Mouse (Mus musculus) limb, embryonic 10.5 days (tissue): ENCODE results near the gene Mfsd5. TPM values are rescaled to one million over a fixed set of nuclear protein-coding genes. Genes with fewer than 3 reads are reported as not detected.

ENCODE experiments used
- DNase-seq: peaks from one replicate; pipeline ENCODE4 v3.0.0-alpha.2; 2017; ENCODE audit warnings: low spot score
- H3K27ac ChIP-seq: fragments of 300-500 bp; sonication (generic); 2 replicates; pipeline ENCODE4 v1.5.1; 2016; ENCODE audit warnings: mild to moderate bottlenecking
- H3K27me3 ChIP-seq: fragments of 300-500 bp; sonication (generic); 2 replicates; pipeline ENCODE4 v1.6.1; 2016; ENCODE audit warnings: low read depth, mild to moderate bottlenecking; ENCODE audit not compliant: poor library complexity, severe bottlenecking
- H3K36me3 ChIP-seq: fragments of 300-500 bp; sonication (generic); 2 replicates; pipeline ENCODE4 v1.6.1; 2016; ENCODE audit warnings: mild to moderate bottlenecking, moderate library complexity
- H3K4me1 ChIP-seq: fragments of 300-500 bp; sonication (generic); 2 replicates; pipeline ENCODE4 v1.6.1; 2016
- H3K4me3 ChIP-seq: fragments of 300-500 bp; sonication (generic); 2 replicates; pipeline ENCODE4 v1.5.1; 2016; ENCODE audit warnings: mild to moderate bottlenecking, moderate library complexity
- H3K9me3 ChIP-seq: fragments of 300-500 bp; sonication (generic); replicated peaks from 2 replicates; pipeline ENCODE4 v1.6.1; 2016; ENCODE audit warnings: mild to moderate bottlenecking
- WGBS: fragments of 180-500 bp; shearing (Covaris S2); methylation state at CpG from one replicate; pipeline ENCODE4 v1.1.7; 2016; 5-methylcytosine and 5-hydroxymethylcytosine counted together
- polyA plus RNA-seq: library from polyadenylated mRNA; unstranded; fragments of >200 nt; fragmentation: Nextera tagmentation; extraction: Ambion mirVana; gene quantifications from 2 replicates; pipeline ENCODE4 v1.2.1, GENCODE M21; 2016

The Mfsd5 gene
- polyA plus RNA-seq, 1 experiment from 2014 or later = 69.5 TPM

- H3K4me3 ChIP-seq = peak overlapping the region; percentile 88
- H3K9me3 ChIP-seq = no peaks in the 10 kb centered on the region
- 48% methylated on average over 14 of the region's 14 CpGs for WGBS
- peaks cover 88% of the 10 kb centered on the region for H3K4me1 ChIP-seq
- DNase-seq = no peak
- H3K36me3 ChIP-seq = peaks cover 48% of the 10 kb centered on the region
- H3K27me3 ChIP-seq = no peaks in the 10 kb centered on the region; the same call in 1 of the 2 replicates
- H3K27ac ChIP-seq = peak overlapping the region; percentile 98
Measured at GRCm38 (mm10) chr15:102255547-102256255, 23.6 kb upstream of the Mfsd5 start.

- no peak for DNase-seq
- peak overlapping the region; percentile 88 for H3K4me3 ChIP-seq
- no peaks in the 10 kb centered on the region for H3K9me3 ChIP-seq
- no peaks in the 10 kb centered on the region; the same call in 1 of the 2 replicates for H3K27me3 ChIP-seq
- H3K36me3 ChIP-seq = peaks cover 39% of the 10 kb centered on the region
- WGBS = 6% methylated on average over 22 of the region's 22 CpGs
- peak overlapping the region; percentile 98 for H3K27ac ChIP-seq
- peaks cover 82% of the 10 kb centered on the region for H3K4me1 ChIP-seq
Measured at GRCm38 (mm10) chr15:102256431-102257201, 22.6 kb upstream of the Mfsd5 start.

GRCm38 (mm10) chr15:102257202-102258075, 21.8 kb upstream of the Mfsd5 start, which contains the start of gene Rarg:
Gene Rarg, minus strand, starts transcription at chr15:102257517.
- H3K27me3 ChIP-seq = no peaks in the 10 kb centered on the region; the same call in 1 of the 2 replicates
- H3K36me3 ChIP-seq = peaks cover 31% of the 10 kb centered on the region
- H3K4me3 ChIP-seq = peak within 1 kb of the TSS; percentile 88
- under 1% methylated on average over 37 of the region's 46 CpGs for WGBS
- no peaks in the 10 kb centered on the region for H3K9me3 ChIP-seq
- peak; percentile 78 for DNase-seq
- H3K27ac ChIP-seq = peak within 1 kb of the TSS; percentile 98
- H3K4me1 ChIP-seq = peaks cover 82% of the 10 kb centered on the region

DNA sequence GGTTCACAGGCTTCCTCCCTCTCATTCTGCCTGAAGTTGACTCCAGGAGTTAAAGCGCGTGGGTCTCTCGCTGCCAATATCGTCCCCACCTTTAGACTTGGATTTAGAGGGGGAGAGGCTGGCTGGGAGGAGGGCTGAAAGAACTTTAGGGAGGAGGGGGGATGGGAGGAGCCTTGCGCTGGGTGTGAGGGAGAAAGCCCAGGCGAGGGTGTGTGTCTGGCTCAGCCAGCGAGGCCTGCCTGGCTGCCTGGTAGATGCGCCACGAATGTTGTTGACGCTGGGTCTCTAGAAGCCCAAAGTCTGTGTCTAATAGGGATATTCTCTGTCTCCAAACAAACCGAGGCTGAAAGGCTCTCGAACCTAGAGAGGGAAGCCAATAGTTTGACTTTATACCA, 21.2 kb upstream of the Mfsd5 start:
- DNase-seq = peak; percentile 81
- Histone ChIP-seq H3K4me3 (peak overlapping the region; percentile 88), H3K27me3 (peaks cover under 1% of the 10 kb centered on the region; the same call in 1 of the 2 replicates), H3K27ac (peak overlapping the region; percentile 98), H3K4me1 (peaks cover 81% of the 10 kb centered on the region), H3K36me3 (peaks cover 25% of the 10 kb centered on the region), H3K9me3 (no peaks in the 10 kb centered on the region)
- 2% methylated on average over 12 of the region's 12 CpGs for WGBS

DNA sequence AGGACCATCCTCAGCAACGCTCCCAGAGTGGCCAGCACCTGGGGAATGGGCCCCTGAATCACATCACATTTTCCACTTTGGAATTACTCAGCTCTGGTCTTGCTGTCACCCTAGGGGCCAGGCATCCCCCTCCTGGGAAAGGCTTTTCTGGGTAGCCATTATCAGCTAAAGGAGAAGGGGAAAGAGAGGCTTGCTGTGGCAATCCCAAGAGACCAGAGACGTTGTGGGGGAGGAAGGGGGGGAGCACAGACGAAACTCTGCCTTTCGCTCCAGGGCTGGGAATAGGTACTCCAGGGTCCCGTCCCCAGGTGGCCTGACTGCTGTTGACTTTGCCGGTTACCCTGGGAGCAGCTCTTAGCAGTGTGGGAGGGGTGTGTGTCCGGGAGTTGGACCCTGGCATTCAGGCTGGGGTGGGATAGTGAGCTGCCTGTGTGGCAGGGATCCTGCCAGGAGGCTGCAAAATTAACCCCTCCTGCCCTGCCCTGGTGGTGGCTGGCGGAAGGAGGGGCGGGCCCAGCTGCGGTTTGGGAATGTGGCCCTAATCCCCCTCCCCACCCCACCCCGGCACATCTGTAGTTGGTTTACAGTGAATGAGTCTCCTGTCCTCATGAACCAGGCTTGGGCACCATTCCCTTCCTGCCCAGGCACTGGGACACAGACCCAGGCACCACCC, 20.5 kb upstream of the Mfsd5 start:
- H3K9me3 ChIP-seq = no peaks in the 10 kb centered on the region
- H3K36me3 ChIP-seq = peaks cover 18% of the 10 kb centered on the region
- peaks cover 79% of the 10 kb centered on the region for H3K4me1 ChIP-seq
- peaks cover 5% of the 10 kb centered on the region for H3K27me3 ChIP-seq
- peak overlapping the region; percentile 98 for H3K27ac ChIP-seq
- peak; percentile 82 for DNase-seq
- 5% methylated on average over 11 of the region's 11 CpGs for WGBS
- peak overlapping the region; percentile 88 for H3K4me3 ChIP-seq

DNA sequence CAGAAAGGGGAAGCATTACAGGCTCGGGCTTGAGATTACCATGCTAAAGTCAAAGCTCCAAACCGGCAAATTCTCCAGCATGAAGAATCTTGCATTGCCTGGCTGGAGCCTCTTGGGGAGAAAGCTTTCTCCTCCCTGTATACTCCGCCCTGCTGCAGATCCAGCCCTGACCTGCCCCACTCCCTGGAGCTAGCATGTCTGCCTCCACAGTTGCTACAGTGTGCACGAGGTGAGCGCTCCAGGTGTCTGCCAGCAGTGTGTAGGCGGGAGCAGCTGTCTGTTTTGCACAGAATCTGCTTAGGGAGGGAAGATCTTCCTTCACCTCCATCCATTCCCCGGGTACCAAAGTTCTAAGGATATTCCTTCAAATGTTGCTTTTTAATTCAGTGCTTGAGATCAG, 16.7 kb upstream of the Mfsd5 start:
- peak overlapping the region; percentile 63 for H3K27ac ChIP-seq
- 47% methylated on average over 7 of the region's 7 CpGs for WGBS
- H3K9me3 ChIP-seq = no peaks in the 10 kb centered on the region
- no peak overlapping the region for H3K4me3 ChIP-seq
- H3K36me3 ChIP-seq = no peaks in the 10 kb centered on the region
- DNase-seq = no peak
- peaks cover 5% of the 10 kb centered on the region for H3K27me3 ChIP-seq
- peaks cover 53% of the 10 kb centered on the region for H3K4me1 ChIP-seq

- DNase-seq = no peak
- no peak overlapping the region for H3K4me3 ChIP-seq
- WGBS = 78% methylated on average over 2 of the region's 2 CpGs
- H3K27me3 ChIP-seq = peaks cover 5% of the 10 kb centered on the region
- peaks cover 48% of the 10 kb centered on the region for H3K4me1 ChIP-seq
- peak overlapping the region; percentile 63 for H3K27ac ChIP-seq
- H3K9me3 ChIP-seq = no peaks in the 10 kb centered on the region
- H3K36me3 ChIP-seq = no peaks in the 10 kb centered on the region
Measured at GRCm38 (mm10) chr15:102263037-102263436, 16.2 kb upstream of the Mfsd5 start.

DNA sequence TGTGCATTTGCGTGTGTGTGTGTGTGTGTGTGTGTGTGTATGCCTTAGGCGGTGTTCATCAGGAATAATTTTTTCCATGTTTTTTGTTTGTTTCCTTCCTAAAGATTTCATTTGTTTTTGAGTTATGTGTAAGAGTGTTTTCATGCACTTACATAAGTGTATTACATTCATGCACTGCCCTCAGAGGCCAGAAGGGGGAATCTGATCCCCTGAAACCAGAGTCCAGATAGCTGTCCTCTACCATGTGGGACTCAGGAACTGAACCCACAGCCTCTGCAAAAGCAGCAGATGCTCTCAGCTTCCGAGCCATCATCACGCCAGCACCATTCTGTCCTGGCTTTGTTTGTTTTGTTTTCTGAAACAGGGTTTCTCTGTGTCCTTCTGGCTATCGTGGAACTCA, 13.7 kb upstream of the Mfsd5 start:
- Histone ChIP-seq H3K27ac (no peak overlapping the region), H3K9me3 (no peaks in the 10 kb centered on the region), H3K4me1 (peaks cover 34% of the 10 kb centered on the region), H3K36me3 (no peaks in the 10 kb centered on the region), H3K4me3 (no peak overlapping the region), H3K27me3 (peaks cover 5% of the 10 kb centered on the region; the same call in 1 of the 2 replicates)
- 89% methylated on average over 5 of the region's 5 CpGs for WGBS
- no peak for DNase-seq

DNA sequence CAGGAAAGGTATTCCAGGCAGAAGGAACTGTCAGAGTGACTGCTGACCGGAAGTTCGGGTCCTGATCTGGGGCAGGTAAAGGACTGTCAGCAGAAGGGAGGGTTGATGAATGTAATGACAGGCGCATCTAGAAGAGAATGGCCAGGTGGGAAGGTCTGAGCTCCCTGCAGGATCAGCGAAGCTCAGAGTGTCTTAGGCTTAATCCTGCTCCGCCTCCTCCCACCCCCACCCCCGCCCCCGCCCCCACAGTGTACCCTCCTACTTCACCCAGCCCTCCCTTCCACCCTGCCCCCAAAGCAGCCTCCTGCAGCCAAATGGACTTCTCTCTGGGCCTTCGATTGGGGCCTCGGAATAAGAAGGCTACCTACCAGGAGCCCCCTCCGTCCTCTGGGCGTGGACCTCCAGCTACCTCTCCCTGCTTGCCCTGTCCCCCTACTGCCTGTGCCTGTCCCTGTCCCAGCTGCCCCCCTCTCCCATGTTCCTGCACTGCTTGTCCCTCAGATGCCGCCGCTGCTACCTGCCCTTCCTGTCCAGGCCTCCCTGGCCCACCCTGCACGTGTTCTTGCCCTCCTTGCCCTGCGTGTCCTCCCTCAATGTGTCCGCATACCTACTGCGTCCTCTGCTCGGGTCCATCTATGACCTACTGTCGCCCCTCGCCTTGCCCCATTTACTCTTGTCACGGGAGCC, 8.8 kb upstream of the Mfsd5 start, which contains the start of gene Gm9918:
Gene Gm9918 (plus strand): TSS at position 290 of the 687 bp plus-strand sequence.
- WGBS = 7% methylated on average over 19 of the region's 21 CpGs
- peak within 1 kb of the TSS; percentile 48 for H3K4me3 ChIP-seq
- H3K27ac ChIP-seq = peak within 1 kb of the TSS; percentile 83
- 0 out of 2 replicates have a peak, but pooled peaks cover 8% of the 10 kb centered on the region for H3K27me3 ChIP-seq
- H3K9me3 ChIP-seq = no peaks in the 10 kb centered on the region
- peak; percentile 58 for DNase-seq
- H3K36me3 ChIP-seq = no peaks in the 10 kb centered on the region
- H3K4me1 ChIP-seq = peaks cover 28% of the 10 kb centered on the region

- Histone ChIP-seq H3K36me3 (no peaks in the 10 kb centered on the region), H3K4me1 (peaks cover 28% of the 10 kb centered on the region), H3K27ac (peak overlapping the region; percentile 83), H3K4me3 (peak overlapping the region; percentile 48), H3K27me3 (0 out of 2 replicates have a peak, but pooled peaks cover 8% of the 10 kb centered on the region), H3K9me3 (no peaks in the 10 kb centered on the region)
- DNase-seq = no peak
- WGBS = 31% methylated on average over 3 of the region's 3 CpGs
Measured at GRCm38 (mm10) chr15:102271441-102271840, 7.8 kb upstream of the Mfsd5 start.

- H3K27ac ChIP-seq = no peak overlapping the region
- DNase-seq = no peak
- no peaks in the 10 kb centered on the region for H3K9me3 ChIP-seq
- peaks cover 35% of the 10 kb centered on the region for H3K4me1 ChIP-seq
- 76% methylated on average over 6 of the region's 6 CpGs for WGBS
- H3K4me3 ChIP-seq = no peak overlapping the region
- H3K27me3 ChIP-seq = 0 out of 2 replicates have a peak, but pooled peaks cover 8% of the 10 kb centered on the region
- H3K36me3 ChIP-seq = no peaks in the 10 kb centered on the region
Measured at GRCm38 (mm10) chr15:102273982-102274716, 5.1 kb upstream of the Mfsd5 start.
